Mouse (Mus musculus): ENCODE results near the gene Hk1.

Gene Hk1

GRCm38 (mm10) chr10:62275235-62275634 is 104.5 kb downstream of the Hk1 start:
- peak; percentile 72 for DNase-seq (ENCODE audit: low spot score)

GRCm38 (mm10) chr10:62269278-62269677 is 110.4 kb downstream of the Hk1 start:
- no peak for DNase-seq (ENCODE audit: low spot score)

GRCm38 (mm10) chr10:62264299-62264698 is 115.4 kb downstream of the Hk1 start:
- no peak for DNase-seq (ENCODE audit: low spot score)

GRCm38 (mm10) chr10:62261115-62261886 is 118.4 kb downstream of the Hk1 start:
- peak; percentile 63 for DNase-seq (ENCODE audit: low spot score)

- DNase-seq (ENCODE audit: low spot score), result no peak
Observed at GRCm38 (mm10) chr10:62258298-62258697, 121.4 kb downstream of the Hk1 start.

GRCm38 (mm10) chr10:62252496-62253235 is 127.0 kb downstream of the Hk1 start:
- no peak for DNase-seq (ENCODE audit: low spot score)

- no peak for DNase-seq (ENCODE audit: low spot score)
Observed at GRCm38 (mm10) chr10:62252000-62252488, 127.7 kb downstream of the Hk1 start, which contains the start of gene Tacr2. Gene Tacr2 (plus strand): TSS chr10:62252438.

GRCm38 (mm10) chr10:62247815-62248214 is 131.9 kb downstream of the Hk1 start:
- DNase-seq (ENCODE audit: low spot score), result no peak

- no peak for DNase-seq (ENCODE audit: low spot score)
Observed at GRCm38 (mm10) chr10:62247156-62247555, 132.6 kb downstream of the Hk1 start.

GRCm38 (mm10) chr10:62244067-62244466 is 135.6 kb downstream of the Hk1 start:
- no peak for DNase-seq (ENCODE audit: low spot score)

GRCm38 (mm10) chr10:62242896-62243295 is 136.8 kb downstream of the Hk1 start:
- DNase-seq (ENCODE audit: low spot score), result no peak

GRCm38 (mm10) chr10:62242358-62242757 is 137.3 kb downstream of the Hk1 start:
- DNase-seq (ENCODE audit: low spot score), result no peak

- DNase-seq (ENCODE audit: low spot score), result no peak
Observed at GRCm38 (mm10) chr10:62239270-62239669, 140.4 kb downstream of the Hk1 start.

GRCm38 (mm10) chr10:62238688-62239087 is 141.0 kb downstream of the Hk1 start:
- no peak for DNase-seq (ENCODE audit: low spot score)

GRCm38 (mm10) chr10:62237205-62237604 is 142.5 kb downstream of the Hk1 start:
- DNase-seq (ENCODE audit: low spot score), result no peak

GRCm38 (mm10) chr10:62236165-62236564 is 143.5 kb downstream of the Hk1 start:
- no peak for DNase-seq (ENCODE audit: low spot score)

- no peak for DNase-seq (ENCODE audit: low spot score)
Observed at GRCm38 (mm10) chr10:62231811-62232210, 147.9 kb downstream of the Hk1 start.

GRCm38 (mm10) chr10:62231395-62231732 is 148.3 kb downstream of the Hk1 start:
- no peak for DNase-seq (ENCODE audit: low spot score)

- DNase-seq (ENCODE audit: low spot score), result peak; percentile 83
Observed at GRCm38 (mm10) chr10:62230708-62231394, 148.9 kb downstream of the Hk1 start, which contains the start of gene Tspan15. Gene Tspan15 (minus strand): TSS chr10:62231251.

- DNase-seq (ENCODE audit: low spot score), result no peak
Observed at GRCm38 (mm10) chr10:62228126-62228525, 151.6 kb downstream of the Hk1 start.

- no peak for DNase-seq (ENCODE audit: low spot score)
Observed at GRCm38 (mm10) chr10:62225839-62226238, 153.9 kb downstream of the Hk1 start.

- DNase-seq (ENCODE audit: low spot score), result no peak
Observed at GRCm38 (mm10) chr10:62224231-62224630, 155.5 kb downstream of the Hk1 start.

- DNase-seq (ENCODE audit: low spot score), result no peak
Observed at GRCm38 (mm10) chr10:62222777-62223176, 156.9 kb downstream of the Hk1 start.

Data from spleen, adult 12 weeks (tissue).